Mouse (Mus musculus): ENCODE results near the gene Nfam1. TPM values are rescaled to one million over a fixed set of nuclear protein-coding genes. Genes with fewer than 3 reads are reported as not detected.

Nfam1 gene
- total RNA-seq, 2 experiments from 2014 or later: 52.8 to 60.7 TPM

DNA sequence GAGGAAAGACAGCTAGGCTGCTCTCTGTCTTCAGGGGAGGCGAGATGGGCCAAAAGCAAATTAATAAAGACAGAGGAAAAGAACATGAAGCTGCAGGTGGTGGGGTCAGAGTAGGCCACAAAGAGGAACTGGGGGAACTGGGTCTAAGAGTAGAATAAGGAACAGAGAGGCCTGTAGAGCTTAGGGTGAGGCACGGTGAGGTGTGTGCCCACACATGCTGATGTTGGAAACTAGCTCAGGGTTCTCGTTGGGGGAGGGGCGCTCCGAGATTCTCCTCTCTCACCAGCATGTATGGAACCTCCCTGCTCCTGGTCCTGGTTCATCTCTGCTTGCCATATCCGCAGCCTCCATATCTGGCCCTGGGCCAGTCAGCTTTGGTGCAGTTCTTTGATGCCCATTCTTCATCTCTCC, 34.3 kb downstream of the Nfam1 start:
- ATAC-seq (replicated peaks; ENCODE audit: poor library complexity, severe bottlenecking): peak; percentile 90

GRCm38 (mm10) chr15:82996431-82996830, 36.7 kb downstream of the Nfam1 start:
- no peak for ATAC-seq (replicated peaks; ENCODE audit: poor library complexity, severe bottlenecking)

DNA sequence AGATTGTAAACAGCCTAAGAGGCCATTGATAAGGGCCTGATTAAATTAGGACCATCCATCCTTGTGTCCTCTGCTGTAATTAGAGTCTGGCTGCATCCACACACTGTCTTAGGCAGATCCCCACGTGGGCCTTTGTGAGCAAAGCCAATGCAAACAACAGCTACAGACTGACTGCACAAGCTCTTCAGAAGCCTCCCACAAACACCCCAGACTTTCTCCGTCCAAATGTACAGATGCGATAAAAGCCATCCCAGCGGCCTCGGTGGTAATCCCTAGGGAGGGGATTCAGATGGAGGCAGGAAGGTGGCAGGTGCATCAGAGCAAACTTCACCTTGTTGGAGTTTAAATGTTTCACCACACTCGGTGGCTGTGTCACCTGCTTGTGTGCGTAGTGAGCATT, 37.9 kb downstream of the Nfam1 start:
- ATAC-seq (replicated peaks; ENCODE audit: poor library complexity, severe bottlenecking): no peak

DNA sequence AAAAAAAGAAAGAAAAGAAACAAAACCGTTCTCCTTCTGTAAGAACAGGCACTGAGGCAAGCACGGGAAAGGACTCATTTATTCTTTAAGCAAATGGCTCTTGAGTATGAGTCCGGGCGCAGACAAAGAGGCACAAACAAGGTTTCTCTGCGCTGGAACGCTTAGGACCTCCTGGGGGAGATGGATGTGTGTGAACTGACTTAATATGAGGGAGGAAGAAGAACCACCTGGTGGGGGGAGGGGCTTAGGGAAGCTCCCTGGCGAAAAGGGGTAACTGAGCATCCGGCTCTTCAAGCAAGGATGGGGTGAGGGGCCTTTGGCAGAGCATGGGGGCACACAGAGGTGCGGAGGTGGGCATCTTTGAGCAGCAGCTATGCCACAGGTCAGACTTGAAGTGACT, 40.2 kb downstream of the Nfam1 start:
- no peak for ATAC-seq (replicated peaks; ENCODE audit: poor library complexity, severe bottlenecking)

DNA sequence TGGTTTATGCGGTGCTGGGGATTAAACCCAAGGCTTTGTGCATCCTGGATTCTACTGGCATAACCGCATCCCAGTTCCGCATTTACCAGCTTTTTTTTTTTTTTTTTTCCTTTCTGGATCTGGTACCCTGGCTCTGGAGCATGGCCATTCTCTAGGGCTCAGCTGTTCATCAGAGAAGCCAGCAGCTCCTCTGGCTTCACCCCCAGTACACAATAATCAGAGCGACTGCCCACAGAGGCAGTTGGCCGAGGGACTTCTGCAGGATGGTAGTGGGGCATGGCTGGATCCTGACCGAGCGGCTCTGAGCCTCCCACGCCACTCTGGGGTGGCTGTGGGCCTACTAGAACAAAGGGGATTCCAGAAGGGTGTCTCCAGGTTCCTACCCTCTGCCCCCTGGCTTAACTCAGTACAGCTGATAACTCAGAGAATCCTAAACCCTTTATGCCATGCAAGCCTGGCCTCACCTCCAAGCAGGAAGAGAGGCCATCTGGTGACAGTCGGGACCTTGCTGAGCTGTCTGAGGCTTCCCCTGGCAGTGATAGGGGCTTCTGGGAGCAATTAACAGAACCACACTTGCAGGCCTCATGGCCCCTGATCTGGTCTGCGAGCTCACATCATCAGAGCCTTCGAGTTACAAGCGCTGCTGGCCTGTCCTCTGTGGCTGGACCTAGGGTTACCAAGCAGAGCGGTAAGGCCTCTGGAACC, 40.9 kb downstream of the Nfam1 start:
- no peak for ATAC-seq (replicated peaks; ENCODE audit: poor library complexity, severe bottlenecking)

DNA sequence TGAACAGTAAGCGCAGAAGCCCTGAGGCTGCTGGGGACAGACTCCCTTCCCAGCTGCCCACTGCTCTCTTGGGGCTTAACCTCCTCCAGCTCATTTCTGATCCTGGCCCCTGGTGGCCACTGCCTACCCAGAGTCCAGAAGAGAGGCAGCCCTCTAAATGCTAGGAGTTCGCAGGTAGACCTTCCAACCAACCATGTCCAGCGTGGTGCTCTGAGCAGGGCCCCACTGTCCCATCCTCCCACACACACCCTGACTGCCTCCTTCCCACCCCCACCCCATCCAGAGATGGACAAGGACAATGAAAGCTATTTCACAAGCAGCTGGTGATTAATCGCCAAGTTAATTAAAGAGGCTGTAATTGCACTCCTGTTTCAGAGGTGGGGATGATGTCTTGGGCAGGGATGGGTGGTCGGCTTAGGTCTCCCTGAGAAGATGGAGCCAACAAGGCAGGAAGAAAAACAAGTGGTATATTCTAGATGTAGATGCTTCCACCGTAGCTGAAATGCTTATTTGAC, 43.9 kb downstream of the Nfam1 start:
- no peak for ATAC-seq (replicated peaks; ENCODE audit: poor library complexity, severe bottlenecking)

- peak; percentile 93 for ATAC-seq (replicated peaks; ENCODE audit: poor library complexity, severe bottlenecking)
These were observed 45.4 kb downstream of the Nfam1 start, which contains the start of gene Tcf20 for GRCm38 (mm10) chr15:82987732-82988112. Gene Tcf20, minus strand, starts transcription at chr15:82987872.

GRCm38 (mm10) chr15:82987014-82987731, 45.9 kb downstream of the Nfam1 start:
- ATAC-seq (replicated peaks; ENCODE audit: poor library complexity, severe bottlenecking): peak; percentile 71

DNA sequence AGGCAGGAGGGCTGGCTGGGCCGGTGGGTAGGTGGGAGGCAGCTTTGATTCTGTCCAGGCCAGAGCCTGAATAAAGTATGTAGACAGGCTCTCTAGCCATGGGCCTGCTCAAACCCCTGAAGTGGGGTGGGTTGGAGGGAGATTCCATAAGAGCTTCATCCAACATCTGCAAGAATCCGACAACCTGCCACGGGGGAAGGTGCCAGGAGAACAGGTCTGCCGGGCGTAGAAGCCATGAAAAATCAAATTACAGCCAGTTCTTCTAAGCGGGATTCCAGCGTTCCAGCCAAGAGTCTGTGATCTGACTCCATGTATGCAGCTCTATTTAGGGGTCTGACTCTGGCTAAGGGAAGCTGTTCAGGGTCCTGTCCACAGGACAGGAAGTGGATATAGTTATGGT, 48.5 kb downstream of the Nfam1 start:
- ATAC-seq (replicated peaks; ENCODE audit: poor library complexity, severe bottlenecking): no peak

- ATAC-seq (replicated peaks; ENCODE audit: poor library complexity, severe bottlenecking): no peak
These were observed 49.0 kb downstream of the Nfam1 start for GRCm38 (mm10) chr15:82984097-82984496.

GRCm38 (mm10) chr15:82983416-82984026, 49.6 kb downstream of the Nfam1 start:
- no peak for ATAC-seq (replicated peaks; ENCODE audit: poor library complexity, severe bottlenecking)

GRCm38 (mm10) chr15:82982724-82983415, 50.2 kb downstream of the Nfam1 start:
- ATAC-seq (replicated peaks; ENCODE audit: poor library complexity, severe bottlenecking): no peak

GRCm38 (mm10) chr15:82981676-82982520, 51.2 kb downstream of the Nfam1 start:
- ATAC-seq (replicated peaks; ENCODE audit: poor library complexity, severe bottlenecking): peak; percentile 58

DNA sequence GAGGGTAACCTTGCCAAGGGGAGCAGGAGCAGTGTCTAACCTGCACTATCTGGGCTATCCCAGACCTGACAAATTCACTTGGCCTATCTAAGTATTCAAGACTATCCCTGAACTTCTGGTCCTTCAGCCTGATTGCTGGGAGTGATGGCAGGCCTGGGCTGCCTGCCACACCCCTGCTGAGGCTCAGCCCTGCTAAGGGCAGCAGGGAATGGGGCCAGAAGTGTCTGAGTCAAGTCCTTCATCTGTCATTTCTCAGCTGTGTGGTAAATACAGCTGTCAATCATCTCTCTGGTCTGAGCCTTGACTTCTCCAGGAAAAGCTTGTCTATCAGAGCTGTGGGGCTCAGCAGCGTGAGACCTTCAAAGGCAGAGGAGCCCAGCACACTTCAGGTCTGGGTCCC, 53.6 kb downstream of the Nfam1 start:
- no peak for ATAC-seq (replicated peaks; ENCODE audit: poor library complexity, severe bottlenecking)

GRCm38 (mm10) chr15:82974471-82974870, 58.6 kb downstream of the Nfam1 start:
- no peak for ATAC-seq (replicated peaks; ENCODE audit: poor library complexity, severe bottlenecking)

- ATAC-seq (replicated peaks; ENCODE audit: poor library complexity, severe bottlenecking): peak; percentile 69
These were observed 63.8 kb downstream of the Nfam1 start for GRCm38 (mm10) chr15:82969206-82969721.

GRCm38 (mm10) chr15:82968449-82968848, 64.7 kb downstream of the Nfam1 start:
- no peak for ATAC-seq (replicated peaks; ENCODE audit: poor library complexity, severe bottlenecking)

DNA sequence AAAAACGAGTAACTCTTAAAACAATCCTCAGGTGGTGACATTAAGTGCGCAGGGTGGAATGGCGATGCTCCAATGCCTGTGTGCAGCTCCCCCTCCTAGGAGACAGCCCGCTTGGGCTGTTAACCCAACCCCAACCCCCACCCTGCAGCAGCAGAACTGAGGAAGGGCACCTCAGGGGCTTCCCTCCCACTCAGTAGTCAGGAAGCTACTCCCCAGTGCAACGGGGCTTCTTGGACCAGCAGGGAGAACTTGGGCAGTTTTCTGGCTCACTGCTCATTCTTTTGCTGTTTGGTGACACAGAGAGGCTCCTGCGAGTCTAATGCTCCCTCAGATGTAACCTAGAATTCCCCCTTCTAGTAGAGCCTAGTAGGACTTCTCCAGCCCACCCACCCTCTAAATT, 65.2 kb downstream of the Nfam1 start:
- ATAC-seq (replicated peaks; ENCODE audit: poor library complexity, severe bottlenecking): no peak

DNA sequence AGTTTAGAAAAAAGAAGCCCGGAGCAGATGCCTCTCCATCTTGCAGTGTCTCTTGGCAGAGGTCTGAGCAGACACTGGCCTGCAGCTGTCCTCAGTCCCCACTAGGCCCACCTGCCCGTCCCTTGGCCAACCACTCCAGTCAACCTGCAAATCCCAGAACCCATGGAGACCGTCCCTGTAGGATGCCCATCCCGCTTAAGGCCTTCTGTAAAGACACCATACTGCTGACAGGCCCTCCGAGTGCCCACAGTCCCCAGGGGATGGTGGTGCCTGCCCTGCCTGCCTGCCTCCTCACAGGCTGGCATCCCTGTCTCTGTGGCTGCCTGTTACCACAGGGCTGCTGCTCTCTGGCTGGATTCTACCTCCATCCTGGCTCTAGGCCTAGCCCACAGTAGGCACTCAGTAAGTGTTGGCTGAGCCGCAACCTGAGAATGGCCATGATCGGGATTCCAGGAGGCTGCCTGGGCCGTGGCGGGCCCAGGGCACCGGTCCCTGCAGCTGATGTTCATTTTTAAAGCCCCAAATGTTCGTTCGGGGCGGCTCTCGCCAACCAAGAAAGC, 68.8 kb downstream of the Nfam1 start:
- ATAC-seq (replicated peaks; ENCODE audit: poor library complexity, severe bottlenecking): no peak

All from granulocyte monocyte progenitor cell, adult 5-6 weeks (primary cell).